Mouse (Mus musculus) midbrain, postnatal 0 days (tissue): ENCODE measurements at regions not wholly inside any gene's neighbourhood (a gene's known extent, or its start where the extent isn't known, plus 50 kb on each side); places are given as distances from the start of the nearest gene placed in this dataset.

Experiments used
- ATAC-seq: fragments of 200-750 bp; cut with Nextera tagmentation; 2 replicates; pipeline ENCODE4 v1.8.0; 2017; ENCODE audit warnings: moderate number of reproducible peaks, mild to moderate bottlenecking, moderate TSS enrichment, moderate library complexity; ENCODE audit not compliant: low FRiP score
- DNase-seq: peaks from one replicate; pipeline ENCODE4 v3.0.0-alpha.2; 2015; ENCODE audit warnings: low spot score
- H3K27ac ChIP-seq: fragments of 300-500 bp; sonication (generic); 2 replicates; pipeline ENCODE4 v1.5.1; 2014; ENCODE audit warnings: low read depth, mild to moderate bottlenecking, low read length, mixed read lengths
- H3K27me3 ChIP-seq: fragments of 300-500 bp; sonication (generic); 2 replicates; pipeline ENCODE4 v1.6.1; 2014; ENCODE audit warnings: low read length, control low read depth, mixed read lengths; ENCODE audit not compliant: insufficient read depth
- H3K36me3 ChIP-seq: fragments of 300-500 bp; sonication (generic); 2 replicates; pipeline ENCODE4 v1.6.1; 2014; ENCODE audit warnings: low read length, control low read depth, mixed read lengths; ENCODE audit not compliant: insufficient read depth
- H3K4me1 ChIP-seq: fragments of 300-500 bp; sonication (generic); 2 replicates; pipeline ENCODE4 v1.6.1; 2014; ENCODE audit warnings: mild to moderate bottlenecking, control low read depth, antibody characterized with exemption, low read length, mixed read lengths; ENCODE audit not compliant: insufficient read depth
- H3K4me2 ChIP-seq: fragments of 300-500 bp; sonication (generic); 2 replicates; pipeline ENCODE4 v1.6.1; 2014; ENCODE audit warnings: low read depth, mild to moderate bottlenecking, low read length, mixed read lengths; ENCODE audit not compliant: poor library complexity, severe bottlenecking
- H3K4me3 ChIP-seq: fragments of 300-500 bp; sonication (generic); 2 replicates; pipeline ENCODE4 v1.5.1; 2014; ENCODE audit warnings: low read depth, mild to moderate bottlenecking, low read length, moderate library complexity
- H3K9ac ChIP-seq: fragments of 300-500 bp; sonication (generic); replicated peaks from 2 replicates; pipeline ENCODE4 v1.6.1; 2014; ENCODE audit warnings: mild to moderate bottlenecking, low read length, moderate library complexity, mixed read lengths; ENCODE audit not compliant: poor library complexity, severe bottlenecking
- H3K9me3 ChIP-seq: fragments of 300-500 bp; sonication (generic); 2 replicates; pipeline ENCODE4 v1.6.1; 2016; ENCODE audit warnings: low read length, control low read depth
- CTCF ChIP-seq: IDR thresholded peaks from 2 replicates; pipeline ENCODE4 v1.5.1; 2016; ENCODE audit warnings: antibody characterized with exemption, mild to moderate bottlenecking
- WGBS: fragments of 180-500 bp; shearing (Covaris S2); extraction: QIAGEN DNeasy Blood & Tissue Kit; methylation state at CpG from one replicate; pipeline ENCODE4 v1.1.7; 2014; 5-methylcytosine and 5-hydroxymethylcytosine counted together

DNA sequence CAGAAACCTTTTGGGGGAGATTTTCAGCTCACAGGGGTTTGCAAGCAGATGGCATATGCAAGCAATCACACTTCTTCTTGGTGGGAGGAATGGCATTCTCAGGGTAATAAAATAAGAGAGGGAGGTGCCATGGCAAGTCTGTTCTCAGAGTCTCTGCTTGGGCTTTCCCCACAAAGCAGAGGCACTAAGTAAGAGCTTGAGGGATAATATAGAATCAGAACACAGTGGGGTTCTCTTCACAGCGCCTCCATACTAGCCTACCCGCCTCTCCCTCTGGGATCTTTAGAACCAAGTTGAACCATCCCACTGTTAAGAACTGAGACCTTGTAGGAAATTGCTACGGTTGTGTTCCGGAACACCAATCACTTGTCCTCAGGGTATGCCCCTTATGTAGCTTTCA is 387.8 kb downstream of the Prkd1 start:
- TF ChIP-seq CTCF = no peak
- WGBS = 82% methylated on average over 4 of the region's 4 CpGs
- ATAC-seq = no peak

DNA sequence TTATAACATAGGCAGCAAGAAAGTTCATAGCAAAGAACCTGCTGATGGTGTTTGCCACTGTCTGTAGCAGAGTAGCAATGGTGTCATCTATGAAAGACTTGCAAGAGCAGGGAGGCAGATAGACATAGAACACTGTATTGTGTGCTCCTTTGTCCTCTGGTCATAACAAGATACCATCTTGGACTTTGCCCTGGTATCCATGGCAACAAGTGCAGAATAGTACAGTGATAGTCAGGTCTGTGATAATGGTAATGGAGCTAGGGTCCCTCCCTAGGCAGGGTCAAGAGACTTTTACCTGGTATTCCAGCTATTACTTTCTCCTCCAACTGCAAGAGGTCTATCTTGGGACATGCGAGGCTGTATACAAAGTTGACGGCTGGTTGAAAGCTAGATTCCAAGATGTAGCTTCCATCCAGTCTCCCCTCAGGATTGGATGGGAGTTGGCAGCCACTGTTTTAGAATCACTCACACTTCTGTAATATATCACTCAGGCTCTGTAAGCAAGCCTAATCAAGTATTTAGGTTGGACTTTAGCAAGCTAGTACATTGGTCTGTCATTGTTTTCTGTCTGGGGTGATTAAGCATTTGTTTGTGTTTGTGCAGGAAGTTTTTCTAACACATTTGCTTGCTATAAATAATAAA is 375.5 kb downstream of the Prkd1 start:
- H3K27me3 ChIP-seq = no peaks in the 10 kb centered on the region
- no peak overlapping the region for H3K4me2 ChIP-seq
- WGBS = 96% methylated on average over 2 of the region's 2 CpGs
- TF ChIP-seq CTCF = no peak
- no peaks in the 10 kb centered on the region for H3K4me1 ChIP-seq
- H3K27ac ChIP-seq = no peak overlapping the region
- H3K36me3 ChIP-seq = no peaks in the 10 kb centered on the region
- no peak for ATAC-seq
- DNase-seq = no peak
- no peak overlapping the region for H3K9ac ChIP-seq
- no peak overlapping the region for H3K4me3 ChIP-seq
- H3K9me3 ChIP-seq = no peaks in the 10 kb centered on the region

More for the DNA sequence above, 387.8 kb downstream of the Prkd1 start:
- H3K9me3 ChIP-seq = no peaks in the 10 kb centered on the region
- no peak for DNase-seq
- no peaks in the 10 kb centered on the region for H3K36me3 ChIP-seq
- H3K4me3 ChIP-seq = no peak overlapping the region
- no peak overlapping the region for H3K4me2 ChIP-seq
- no peaks in the 10 kb centered on the region for H3K27me3 ChIP-seq
- no peak overlapping the region for H3K9ac ChIP-seq
- H3K27ac ChIP-seq = no peak overlapping the region
- no peaks in the 10 kb centered on the region for H3K4me1 ChIP-seq

DNA sequence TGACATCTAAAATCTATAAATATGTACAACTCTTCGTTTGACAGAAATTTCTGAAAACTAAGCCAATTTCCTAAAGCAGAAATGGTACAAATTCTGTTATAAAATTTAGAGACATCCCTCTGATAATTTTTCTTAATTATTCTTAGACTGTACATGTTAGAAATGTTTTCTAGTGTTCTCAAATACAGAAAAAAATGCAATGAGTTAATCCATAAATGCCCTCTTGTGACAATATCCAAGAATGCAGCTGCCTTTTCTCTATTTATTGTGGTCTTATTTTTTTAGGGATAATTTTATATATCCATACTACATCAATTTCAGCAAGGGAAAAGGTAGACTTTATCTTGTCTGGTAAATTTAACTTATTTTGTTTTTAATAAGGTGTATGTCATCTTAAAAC is 367.3 kb downstream of the Prkd1 start:
- peak; percentile 27 for DNase-seq
- TF ChIP-seq CTCF = peak; percentile 63
- no peak for ATAC-seq
- no peak overlapping the region for H3K9ac ChIP-seq
- H3K36me3 ChIP-seq = no peaks in the 10 kb centered on the region
- no peak overlapping the region for H3K4me3 ChIP-seq
- no peaks in the 10 kb centered on the region for H3K4me1 ChIP-seq
- no peak overlapping the region for H3K27ac ChIP-seq
- no peak overlapping the region for H3K4me2 ChIP-seq
- no peaks in the 10 kb centered on the region for H3K9me3 ChIP-seq
- WGBS = 63% methylated on average over 1 of the region's 1 CpGs
- H3K27me3 ChIP-seq = no peaks in the 10 kb centered on the region
